Mouse (Mus musculus): Measurements from ENCODE around the gene Rcor3.

DNA sequence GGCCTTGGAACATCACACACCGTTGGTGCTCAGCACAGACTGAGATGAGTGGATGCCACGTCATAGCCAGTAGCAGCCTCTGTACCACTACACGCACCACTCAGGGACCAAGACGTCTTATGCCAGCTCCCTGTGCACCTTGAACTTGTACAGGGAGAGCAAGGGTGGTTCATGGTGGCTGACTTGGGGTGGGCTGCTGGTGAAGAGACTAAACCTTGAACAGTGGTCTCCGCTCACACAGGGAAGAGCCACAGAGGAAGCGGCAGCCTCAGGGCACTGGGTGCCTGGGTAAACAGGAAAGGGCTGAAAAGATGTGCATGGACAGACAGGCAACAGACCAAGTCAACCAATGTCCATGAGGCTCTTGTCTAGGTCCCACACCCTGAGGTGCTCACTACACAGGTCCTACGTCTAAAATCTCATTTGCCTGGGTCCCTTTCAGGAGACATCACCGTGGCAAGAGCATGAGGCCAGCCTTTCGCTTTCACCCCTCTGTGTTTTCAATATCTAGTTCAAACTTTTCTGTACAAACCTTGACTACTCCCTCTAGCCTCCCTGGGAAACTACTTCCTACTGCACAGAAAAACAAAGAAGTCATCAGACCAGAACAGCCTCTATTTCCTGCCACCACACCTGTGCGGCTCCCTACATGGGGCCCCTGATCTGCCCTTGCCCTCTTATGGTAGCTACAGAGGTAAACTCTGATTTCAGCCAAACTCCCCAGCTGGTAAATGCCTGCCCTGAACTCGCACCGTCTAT, 51.4 kb downstream of the Rcor3 start:
- no peak for TF ChIP-seq CTCF (IDR thresholded peaks at IDR 0.05; ENCODE audit: low read depth)
- no peak for TF ChIP-seq EP300 (IDR thresholded peaks at IDR 0.05; ENCODE audit: low read depth)

Data from liver, postnatal 0 days (tissue).